Mouse (Mus musculus) layer of hippocampus, postnatal 10 days (tissue): ENCODE measurements around the gene Ubl5. TPM values are rescaled to one million over a fixed set of nuclear protein-coding genes. Genes with fewer than 3 reads are reported as not detected.
"Not testable (repeated sequence)": the region's sequence is repeated elsewhere in the genome, so short reads cannot be mapped to it uniquely, and the experiment has no call there.

Experiments
- DNase-seq, 2 experiments: peaks; one replicate each; pipeline ENCODE4 v3.0.0; 2021; ENCODE audit warnings: low spot score in 2 of 2
- long read RNA-seq: library from polyadenylated mRNA; stranded (forward); transcript quantifications from one replicate; pipeline ENCODE4 v2.0.0, GENCODE M21; 2023
- total RNA-seq, 2 experiments: library from RNA; stranded (reverse); gene quantifications; 2 replicates each; pipeline ENCODE4 v1.2.3; 2021

The Ubl5 gene
- total RNA-seq: 100 to 1,000 TPM; 318 to 356 TPM
- long read RNA-seq, transcript Ubl5-201 (5 exons, 2,114 nt): major isoform, 215 of 247 reads
- long read RNA-seq, transcript Ubl5-203 (4 exons, 501 nt): minor isoform, 6 of 247 reads
- long read RNA-seq, partial matches to known transcripts: 10 of 247 reads
- long read RNA-seq, other reads (novel, unspliced or antisense): 7 of 247 reads

DNA sequence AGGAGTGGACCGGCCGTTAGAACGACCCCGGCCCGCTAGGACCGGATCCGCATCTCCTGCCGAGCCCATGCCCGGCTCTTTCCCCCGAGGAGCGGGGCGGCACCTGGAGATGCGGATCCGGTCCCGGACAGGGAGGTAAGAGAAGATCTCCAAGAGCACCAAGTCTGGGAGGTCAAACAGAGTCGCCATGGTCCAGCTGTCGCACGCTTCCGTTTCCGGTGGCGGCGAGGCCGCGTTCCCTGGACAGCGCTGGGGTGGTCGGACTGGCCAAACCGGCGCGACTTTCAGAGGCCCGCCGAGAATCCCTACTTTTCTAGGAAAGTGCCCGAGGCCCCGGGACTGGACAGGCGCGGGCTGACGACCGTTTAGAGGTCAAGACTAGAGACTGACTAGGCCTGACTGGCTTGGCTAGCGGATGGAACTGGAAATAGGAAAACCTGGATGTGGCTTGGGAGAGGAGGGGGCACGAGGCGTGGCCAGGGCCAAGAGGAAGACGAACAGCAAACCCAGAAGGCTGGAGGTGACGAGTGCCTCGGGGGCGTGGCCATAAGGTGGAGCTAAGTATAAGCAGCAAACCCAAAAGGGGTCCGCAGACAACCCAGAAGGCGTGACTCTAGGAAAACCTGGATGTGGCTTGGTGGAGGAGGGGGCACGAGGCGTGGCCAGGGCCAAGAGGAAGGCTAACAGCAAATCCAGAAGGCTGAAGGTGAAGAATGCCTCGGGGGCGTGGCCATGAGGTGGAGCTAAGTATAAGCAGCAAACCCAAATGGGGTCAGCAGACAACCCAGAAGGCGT is at the start of gene Ubl5:
TSS of gene Ubl5 (plus strand) at position 778 of the 795 bp plus-strand sequence.
- DNase-seq: peak; percentile 71 to 79

DNA sequence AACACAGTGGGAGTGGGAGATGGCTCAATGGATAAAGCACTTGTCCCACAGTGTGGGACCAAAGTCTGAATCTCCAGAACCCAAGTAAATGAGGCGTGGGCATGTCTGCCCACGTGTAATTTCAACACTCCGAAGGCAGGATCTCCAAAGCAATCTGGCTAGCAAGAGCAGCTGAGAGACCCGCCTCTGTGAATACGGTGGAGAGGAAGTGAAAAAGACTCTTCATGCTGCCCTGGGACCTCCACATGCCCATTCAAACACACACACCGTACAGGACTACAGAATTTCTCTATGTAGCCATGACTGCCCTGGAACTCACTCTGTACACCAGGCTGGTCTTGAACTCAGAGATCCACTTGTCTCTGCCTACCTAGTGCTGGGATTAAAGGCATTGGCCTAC is 41.4 kb upstream of the Ubl5 start:
- no peak for DNase-seq

DNA sequence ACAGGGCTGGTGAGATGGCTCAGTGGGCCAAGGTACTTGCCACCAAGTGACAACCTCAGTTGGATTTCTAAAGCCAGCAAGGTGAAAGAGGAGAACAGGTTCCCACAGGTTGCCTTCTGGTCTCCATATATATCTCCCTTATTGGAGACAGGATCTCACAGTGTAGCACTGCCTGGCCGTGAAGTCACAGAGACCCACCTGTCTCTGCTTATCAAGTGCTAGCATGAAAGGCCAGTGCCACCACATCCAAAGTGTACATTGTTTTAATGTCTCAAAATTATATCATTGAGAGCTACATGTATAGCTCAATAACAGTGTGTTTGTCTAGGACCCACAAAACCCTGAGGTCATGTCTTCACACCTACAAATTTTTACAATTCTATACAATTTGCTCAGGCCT is 36.4 kb upstream of the Ubl5 start:
- no peak for DNase-seq

DNA sequence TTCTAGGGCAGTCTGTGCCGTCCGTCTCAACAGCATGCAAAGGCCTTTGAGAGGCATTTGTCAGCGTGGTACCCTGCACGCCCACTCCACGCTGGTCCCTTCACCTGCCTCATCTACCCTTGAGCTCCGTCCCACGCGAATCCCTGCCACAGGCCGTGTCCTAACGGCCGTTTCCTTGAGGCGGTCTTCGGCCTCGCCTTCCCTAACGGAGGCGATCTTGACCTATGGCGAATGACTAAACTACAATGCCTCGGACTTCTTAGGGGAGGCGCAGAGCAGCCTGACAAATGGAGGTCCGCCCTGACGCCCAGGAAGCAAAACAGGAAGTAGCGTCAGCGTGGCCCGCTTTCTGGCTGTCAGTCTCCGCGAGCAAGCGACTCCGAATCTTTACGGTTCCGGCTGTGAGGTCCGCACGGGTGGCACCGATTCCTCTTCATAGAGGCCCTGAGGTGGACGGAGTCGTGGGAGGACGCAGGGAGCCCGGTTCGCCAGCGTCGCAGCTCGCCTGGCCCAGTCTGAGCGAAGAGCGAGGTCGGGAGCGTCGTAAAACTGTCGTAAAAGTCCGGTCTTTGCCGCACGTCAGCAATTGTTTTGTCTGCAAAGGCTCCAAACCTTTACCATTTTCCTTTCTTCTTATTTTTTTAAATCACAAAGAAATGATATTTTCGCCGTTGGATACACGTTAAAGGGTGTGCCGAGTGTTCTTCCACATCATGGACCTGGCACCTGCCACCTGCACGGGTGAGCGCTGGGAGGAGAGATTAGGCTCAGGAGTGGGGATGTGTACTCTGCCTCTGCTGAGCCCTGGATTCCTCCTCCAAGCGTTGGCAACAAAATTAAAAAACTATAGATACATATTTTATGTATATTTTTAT is 35.3 kb upstream of the Ubl5 start:
- DNase-seq: peak; percentile 88 to 90

DNA sequence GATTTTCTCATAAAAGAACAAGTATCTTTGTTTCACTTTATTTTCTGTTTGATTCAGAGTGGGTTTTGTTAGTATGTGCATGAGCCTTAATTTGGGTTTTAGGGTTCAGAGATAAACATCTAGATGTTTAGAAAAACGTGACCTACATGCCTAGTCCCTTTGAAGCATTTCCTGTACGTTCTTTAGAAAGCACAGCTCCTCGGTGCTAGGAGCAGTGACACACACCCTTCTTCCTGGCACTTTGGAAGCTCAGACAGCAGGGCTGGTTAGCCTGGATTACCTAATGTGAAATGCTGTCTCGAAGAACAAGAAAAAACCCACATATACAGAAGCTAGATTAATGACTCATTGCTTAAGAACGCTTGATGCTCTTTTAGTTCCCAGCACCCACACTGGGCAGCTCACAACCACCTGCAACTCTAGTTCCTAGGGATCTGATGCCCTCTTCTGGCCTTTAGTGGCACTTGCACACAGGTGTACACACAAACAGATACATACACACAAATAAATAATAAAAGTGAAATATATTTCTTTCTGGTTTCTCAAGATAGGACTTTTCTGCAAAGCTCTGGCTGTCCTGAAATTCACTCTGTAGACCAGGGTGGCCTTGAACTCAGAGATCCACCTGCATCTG is 32.7 kb upstream of the Ubl5 start:
- DNase-seq: no peak

DNA sequence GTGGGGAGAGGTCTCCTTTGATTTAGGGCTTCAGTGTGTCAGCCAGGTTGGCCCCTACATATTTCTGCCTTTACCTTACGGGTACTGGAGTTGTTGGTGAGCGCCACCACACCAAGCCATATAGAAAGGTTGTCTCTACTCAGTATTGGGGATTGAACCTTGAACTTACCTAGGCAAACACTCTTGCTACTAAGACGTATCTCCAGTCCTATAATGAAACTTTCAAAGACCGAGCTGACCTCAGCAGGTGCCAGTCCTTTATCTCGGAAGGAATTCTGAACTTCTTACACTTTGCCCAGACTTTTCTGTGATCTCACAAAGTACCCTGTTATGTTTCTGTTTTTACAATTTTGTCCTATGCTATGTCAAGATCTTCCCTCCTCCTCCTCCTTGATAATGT is 30.7 kb upstream of the Ubl5 start:
- no peak for DNase-seq

DNA sequence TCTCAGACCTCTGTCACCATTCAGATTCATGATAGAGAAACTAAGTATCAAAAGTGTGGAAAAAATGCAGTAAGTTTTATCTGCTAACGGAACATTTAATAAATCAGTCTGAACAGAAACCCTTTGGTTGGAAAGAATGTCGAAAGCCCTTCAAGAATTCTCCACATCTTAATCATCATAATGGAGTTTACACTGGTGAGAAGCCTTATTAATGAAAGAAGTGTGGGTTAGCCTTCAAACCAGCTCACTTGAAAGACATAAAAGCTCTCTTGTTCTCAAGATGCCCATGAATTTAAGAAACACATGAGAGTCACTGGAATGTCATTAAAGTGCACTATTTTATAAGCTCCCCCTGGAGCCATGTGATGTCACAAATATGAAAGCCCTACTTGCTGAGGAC is 26.0 kb upstream of the Ubl5 start:
- DNase-seq: no peak

DNA sequence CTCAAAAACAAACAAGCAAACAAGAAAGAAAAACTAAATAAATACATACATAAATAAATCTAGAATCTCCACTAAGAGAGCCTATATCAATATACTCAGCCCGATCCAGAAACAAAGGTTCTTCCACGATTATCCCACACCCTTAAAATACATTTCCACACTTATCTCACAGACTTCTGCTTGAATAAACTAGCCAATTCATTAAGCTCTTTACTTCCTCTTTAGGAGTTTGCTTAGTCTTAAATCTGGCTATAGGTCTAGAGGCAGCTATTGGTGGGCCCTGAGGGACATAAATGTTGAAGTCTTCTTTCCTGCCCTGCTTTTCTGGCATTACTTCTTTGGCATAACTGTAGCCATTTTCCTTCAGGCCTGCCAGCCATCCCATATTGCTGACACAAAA is 11.3 kb upstream of the Ubl5 start:
- no peak for DNase-seq

DNA sequence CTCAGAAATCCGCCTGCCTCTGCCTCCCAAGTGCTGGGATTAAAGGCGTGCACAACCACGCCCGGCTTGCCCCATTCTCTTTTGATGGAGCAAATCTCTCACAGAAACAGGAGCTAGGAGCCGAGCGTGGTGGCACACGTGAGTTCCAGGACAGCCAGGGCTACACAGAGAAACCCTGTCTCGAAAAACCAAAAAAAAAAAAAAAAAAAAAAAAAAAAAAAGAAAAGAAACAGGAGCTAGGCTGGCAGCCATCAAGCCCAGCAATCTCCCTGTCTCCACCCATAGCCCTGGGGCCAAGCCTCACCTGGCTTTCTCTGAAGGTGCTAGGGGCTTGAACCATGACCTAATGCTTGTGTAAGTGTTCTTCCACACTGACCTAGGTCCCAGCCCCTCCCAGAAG is 7.0 kb upstream of the Ubl5 start:
- not testable (repeated sequence) for DNase-seq

DNA sequence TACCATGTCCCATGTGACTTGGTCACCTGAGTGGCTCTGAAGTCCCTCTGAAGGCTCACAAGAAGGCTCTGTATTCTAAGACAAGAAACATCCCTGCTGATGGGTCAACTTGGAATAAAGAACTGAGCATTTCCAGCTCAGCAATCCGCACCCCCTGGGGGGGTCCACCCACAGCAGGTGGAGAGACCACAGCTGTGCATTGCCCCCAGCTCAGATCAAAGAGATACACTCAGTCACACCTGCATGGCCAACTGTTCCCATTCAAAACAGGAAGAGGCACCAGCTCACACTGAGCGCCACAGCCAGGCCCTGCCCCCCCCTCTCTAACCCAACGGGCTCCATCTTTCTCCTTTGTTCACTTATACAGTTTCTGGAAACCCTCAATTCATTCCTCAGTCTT is 6.4 kb upstream of the Ubl5 start:
- DNase-seq: no peak

DNA sequence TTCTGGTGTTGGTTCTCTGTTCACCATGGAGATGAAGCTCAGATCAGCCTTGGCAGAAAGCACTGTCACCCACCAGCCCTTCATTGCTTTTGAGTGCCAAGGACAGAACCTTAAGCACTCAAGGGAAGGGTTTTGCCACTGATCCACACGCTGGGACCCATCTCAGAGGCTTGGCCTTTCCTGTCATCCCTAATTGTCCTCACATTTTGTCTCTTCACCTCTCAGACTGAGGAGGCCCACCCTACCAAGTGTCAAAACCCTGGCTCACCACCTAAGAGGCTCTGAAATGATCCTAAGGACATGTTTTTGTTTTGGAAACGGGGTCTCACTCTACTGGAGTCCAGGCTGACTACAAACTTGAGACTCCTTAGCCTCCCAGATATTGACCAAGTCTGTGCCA is 5.9 kb upstream of the Ubl5 start:
- DNase-seq: no peak

DNA sequence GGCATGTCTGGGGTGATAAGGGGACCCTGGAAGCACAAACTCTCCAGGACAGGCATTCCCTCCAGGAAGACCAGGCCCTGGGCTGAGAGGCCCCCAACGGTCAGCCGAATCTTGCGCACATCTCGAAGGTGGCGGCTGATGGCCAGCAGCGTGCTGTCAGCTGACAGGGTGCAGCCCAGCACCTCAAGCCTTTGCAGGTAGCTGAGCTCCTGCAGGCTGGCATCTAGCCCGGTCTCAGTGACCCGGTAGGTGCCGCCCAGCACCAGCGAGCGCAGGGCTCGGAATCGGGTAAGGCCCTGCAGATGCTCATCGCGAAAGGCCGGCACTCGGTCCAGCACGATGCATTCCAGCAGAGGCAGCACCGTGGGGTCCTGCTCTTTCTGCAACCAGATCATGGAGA is 4.1 kb upstream of the Ubl5 start:
- no peak for DNase-seq

DNA sequence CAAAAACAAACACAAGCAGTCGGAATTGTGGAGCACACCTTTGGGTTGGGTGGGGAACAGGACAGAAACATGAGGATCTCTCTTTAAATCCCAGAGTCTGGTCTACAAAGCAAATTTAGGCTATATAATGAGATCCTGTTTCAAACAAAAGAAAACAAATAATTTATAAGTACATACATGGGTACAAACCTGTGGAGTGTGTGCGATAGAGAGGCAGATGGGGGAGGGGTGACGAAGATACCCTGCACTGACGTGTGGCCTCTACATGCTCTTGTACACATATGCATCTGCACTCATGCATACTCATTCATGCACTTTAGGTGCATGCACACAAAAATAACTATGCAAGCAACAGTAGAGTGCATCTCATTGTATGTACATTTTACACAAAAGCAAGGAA is 3.2 kb upstream of the Ubl5 start:
- DNase-seq: no peak

DNA sequence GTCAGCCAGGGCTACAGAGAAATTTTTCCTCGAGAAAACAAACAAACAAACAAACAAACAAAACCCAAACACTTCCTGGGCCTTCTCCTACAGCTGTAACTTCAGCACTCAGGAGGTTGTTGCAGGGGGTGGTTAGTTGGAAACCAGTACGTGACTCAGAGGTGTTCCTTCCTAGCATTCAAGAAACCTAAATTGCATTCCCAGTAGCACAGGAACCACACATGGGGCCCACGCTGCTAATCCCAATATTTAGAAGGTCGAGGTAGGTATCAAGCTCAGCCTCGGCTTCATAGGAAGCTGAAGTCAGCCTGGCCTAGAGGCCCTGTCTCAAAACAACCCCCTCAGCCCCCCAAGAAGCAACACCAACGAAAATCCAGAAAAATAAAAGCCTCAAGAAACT is 1.2 kb upstream of the Ubl5 start:
- no peak for DNase-seq

DNA sequence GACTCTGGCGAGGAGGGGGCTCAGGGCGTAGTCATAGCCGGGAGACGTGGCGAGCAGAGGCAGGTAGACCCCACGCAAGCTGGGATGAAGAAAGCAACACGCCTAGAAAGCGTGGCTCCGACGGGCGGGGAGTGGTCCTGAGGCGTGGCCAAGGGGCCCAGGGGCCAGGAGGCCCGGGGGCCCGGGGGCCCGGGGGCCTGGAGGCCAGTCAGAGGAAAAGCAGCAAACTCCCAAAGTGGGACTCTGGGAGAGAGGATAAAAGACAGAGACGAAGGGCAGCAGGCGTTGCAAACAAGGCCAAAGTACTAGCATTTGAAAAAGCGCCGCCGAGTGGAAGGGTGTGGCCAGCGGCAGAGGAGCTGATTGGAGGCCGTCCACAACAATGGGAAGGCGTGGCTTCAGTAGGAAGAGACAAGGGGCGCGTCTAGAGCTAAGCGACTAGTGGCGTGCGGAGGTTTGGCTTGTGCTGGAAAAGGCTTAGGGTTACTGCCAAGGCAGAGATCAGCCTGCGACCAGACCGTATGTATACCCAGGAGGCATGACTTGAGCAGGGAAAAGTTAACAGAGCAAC is 303 bp downstream of the Ubl5 start:
- DNase-seq: peak; percentile 77 to 80

DNA sequence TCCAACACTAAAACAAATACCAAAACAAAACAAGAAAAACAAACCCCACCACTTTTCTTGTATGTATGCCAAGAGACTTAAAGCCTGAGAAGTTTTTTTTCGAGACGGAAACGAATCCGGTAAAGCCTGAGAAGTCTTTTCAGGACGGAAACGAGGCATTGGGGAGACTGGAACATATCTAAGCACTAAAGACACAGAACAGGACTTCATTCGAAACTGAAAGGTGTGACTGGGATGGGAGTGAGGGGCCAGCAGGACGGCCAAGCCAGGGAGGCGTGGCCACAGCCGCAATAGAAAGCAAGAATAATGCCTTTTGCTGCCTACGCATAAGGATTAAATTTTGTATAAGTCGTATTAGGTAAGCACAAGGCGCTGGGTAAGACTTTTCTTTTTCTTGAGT is 1.1 kb downstream of the Ubl5 start:
- no peak for DNase-seq

DNA sequence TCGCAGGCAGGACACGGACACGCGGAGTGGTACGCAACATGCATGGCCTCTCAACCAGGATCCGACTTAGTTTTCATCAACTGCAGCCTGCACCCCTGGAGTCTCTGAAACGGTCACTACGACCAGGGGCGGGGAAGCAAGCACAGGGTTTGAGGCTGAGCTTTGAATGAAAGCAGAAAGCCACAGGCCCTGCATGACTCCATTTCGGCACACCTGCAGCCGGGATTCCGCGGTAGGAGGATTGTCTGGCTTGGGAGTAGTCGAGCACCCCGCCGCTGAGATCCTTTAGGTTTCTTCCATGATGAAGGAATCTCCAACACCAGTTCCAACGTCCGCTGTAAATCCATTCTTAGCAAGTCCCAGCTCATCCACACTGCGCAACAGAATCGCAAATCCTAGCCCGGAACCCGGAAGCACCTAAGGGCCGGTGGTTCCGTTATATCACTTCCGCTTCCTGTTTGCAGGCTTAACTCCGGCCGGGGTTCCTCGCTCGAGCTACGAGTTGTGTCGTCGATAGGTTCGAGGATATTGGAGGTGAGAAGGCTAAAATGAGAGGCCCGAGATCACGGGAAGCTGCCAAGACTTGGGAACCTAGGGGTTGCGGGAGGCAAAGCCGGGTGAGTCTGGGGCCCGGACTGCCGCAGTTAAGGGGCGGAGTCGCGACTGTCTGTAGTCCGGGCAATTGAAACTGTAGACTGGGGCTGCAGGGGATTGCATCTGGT is 1.8 kb downstream of the Ubl5 start, which contains the start of gene Fbxl12:
TSS of gene Fbxl12 (minus strand) at position 408 of the 722 bp plus-strand sequence.
- DNase-seq: peak; percentile 72 to 76

DNA sequence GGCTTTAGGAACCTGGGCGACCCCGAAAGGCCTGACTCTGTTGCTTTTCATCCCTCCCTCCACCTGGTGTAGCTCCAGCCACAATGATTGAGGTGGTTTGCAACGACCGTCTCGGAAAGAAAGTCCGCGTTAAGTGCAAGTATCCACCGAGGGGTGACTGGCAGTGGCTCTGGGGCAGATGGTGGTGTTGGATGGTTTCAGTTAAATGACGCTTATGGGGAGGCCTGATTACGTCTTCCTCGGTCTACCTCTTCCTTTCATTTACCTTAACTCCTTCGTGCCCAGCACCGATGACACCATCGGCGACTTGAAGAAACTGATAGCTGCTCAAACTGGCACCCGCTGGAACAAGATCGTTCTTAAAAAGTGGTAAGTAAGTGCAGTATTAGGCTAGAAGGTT is 2.4 kb downstream of the Ubl5 start:
- DNase-seq: no peak

DNA sequence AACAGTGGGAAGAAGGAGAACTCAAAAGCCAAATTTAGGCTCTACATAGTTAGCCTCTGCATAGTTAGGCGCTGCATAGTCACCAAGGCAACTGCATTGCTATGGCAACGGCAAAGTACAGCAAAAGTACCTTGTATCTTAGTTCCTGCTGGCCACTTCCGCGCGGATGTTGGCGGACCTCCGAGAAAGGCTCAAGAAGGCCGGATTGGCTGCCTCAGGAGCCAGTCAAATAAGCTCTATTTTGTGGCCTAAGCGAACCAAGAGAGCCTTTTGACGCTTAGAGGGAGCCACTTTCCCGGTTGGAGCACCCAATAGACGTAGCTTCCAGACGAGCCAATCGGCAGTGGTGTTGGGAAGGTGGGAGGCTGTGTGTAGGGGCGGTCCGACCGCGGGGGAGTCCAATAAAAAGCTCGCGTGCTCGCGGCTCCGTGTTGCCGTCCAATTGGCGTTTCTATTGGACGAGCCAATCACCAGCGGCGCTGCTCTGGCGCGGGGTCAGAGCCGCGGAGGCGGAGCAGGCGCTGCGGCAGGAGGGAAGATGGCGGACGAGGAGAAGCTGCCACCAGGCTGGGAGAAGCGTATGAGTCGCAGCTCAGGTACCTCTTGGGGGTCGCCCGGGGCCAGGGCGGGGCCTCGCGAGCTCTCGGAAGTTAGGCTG is 9.1 kb downstream of the Ubl5 start, which contains the start of gene Pin1:
TSS of gene Pin1 (plus strand) at position 494 of the 658 bp plus-strand sequence.
- peak; percentile 98 for DNase-seq

DNA sequence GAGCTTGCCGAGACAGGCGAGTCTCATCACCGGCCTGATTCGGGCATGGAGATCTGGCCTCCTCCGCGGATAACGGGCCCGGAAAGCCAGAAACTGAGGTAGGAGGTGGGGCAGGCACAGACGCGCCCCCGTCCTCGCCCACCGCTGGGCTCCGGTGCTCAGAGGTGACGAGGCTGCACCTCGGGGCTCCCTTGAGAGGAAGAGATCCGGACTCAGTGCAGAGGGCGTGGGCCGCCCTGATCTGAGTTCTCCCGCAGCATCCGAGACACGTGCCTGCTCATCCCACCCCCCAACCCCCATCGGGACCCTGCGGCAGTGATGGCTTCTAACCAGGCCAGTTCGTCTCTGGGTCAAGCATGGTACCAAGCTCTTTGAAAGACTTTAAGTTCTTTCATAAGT is 9.6 kb downstream of the Ubl5 start:
- DNase-seq: no peak
